Mouse (Mus musculus) stomach, embryonic 16.5 days (tissue): ENCODE results near the gene Cdc42ep1. TPM values are rescaled to one million over a fixed set of nuclear protein-coding genes. Genes with fewer than 3 reads are reported as not detected.

Experiments used
- ATAC-seq: fragments of 200-750 bp; cut with Nextera tagmentation; 2 replicates; pipeline ENCODE4 v1.8.0; 2017; ENCODE audit warnings: moderate number of reproducible peaks, moderate TSS enrichment; ENCODE audit not compliant: insufficient read depth, low FRiP score
- H3K27ac ChIP-seq: fragments of 300-500 bp; sonication (generic); 2 replicates; pipeline ENCODE4 v1.5.1; 2014; ENCODE audit warnings: low read length
- H3K27me3 ChIP-seq: fragments of 300-500 bp; sonication (generic); 2 replicates; pipeline ENCODE4 v1.6.1; 2014; ENCODE audit warnings: low read length, control low read depth, mixed read lengths; ENCODE audit not compliant: control insufficient read depth, insufficient read depth
- H3K36me3 ChIP-seq: fragments of 300-500 bp; sonication (generic); 2 replicates; pipeline ENCODE4 v1.6.1; 2014; ENCODE audit warnings: low read length; ENCODE audit not compliant: control insufficient read depth, insufficient read depth
- H3K4me1 ChIP-seq: fragments of 300-500 bp; sonication (generic); 2 replicates; pipeline ENCODE4 v1.6.1; 2014; ENCODE audit warnings: low read length, control low read depth, mixed read lengths; ENCODE audit not compliant: control insufficient read depth, insufficient read depth
- H3K4me2 ChIP-seq: fragments of 300-500 bp; sonication (generic); 2 replicates; pipeline ENCODE4 v1.6.1; 2014; ENCODE audit warnings: low read depth, low read length, mixed read lengths
- H3K4me3 ChIP-seq: fragments of 300-500 bp; sonication (generic); replicated peaks from 2 replicates; pipeline ENCODE4 v1.5.1; 2014; ENCODE audit warnings: mild to moderate bottlenecking, low read length
- H3K9ac ChIP-seq: fragments of 300-500 bp; sonication (generic); 2 replicates; pipeline ENCODE4 v1.6.1; 2014; ENCODE audit warnings: low read length
- H3K9me3 ChIP-seq: fragments of 300-500 bp; sonication (generic); replicated peaks from 2 replicates; pipeline ENCODE4 v1.6.1; 2016; ENCODE audit warnings: low read length, control low read depth; ENCODE audit not compliant: control insufficient read depth
- WGBS: fragments of 180-500 bp; shearing (Covaris S2); extraction: QIAGEN DNeasy Blood & Tissue Kit; methylation state at CpG from one replicate; pipeline ENCODE4 v1.1.7; 2014; 5-methylcytosine and 5-hydroxymethylcytosine counted together
- polyA plus RNA-seq: library from polyadenylated mRNA; unstranded; fragments of >200 nt; fragmentation: Nextera tagmentation; extraction: Ambion mirVana; gene quantifications from 2 replicates; pipeline ENCODE4 v1.2.1, GENCODE M21; 2015

Gene Cdc42ep1
- 47.9 and 52.2 TPM in 2 replicates for polyA plus RNA-seq

DNA sequence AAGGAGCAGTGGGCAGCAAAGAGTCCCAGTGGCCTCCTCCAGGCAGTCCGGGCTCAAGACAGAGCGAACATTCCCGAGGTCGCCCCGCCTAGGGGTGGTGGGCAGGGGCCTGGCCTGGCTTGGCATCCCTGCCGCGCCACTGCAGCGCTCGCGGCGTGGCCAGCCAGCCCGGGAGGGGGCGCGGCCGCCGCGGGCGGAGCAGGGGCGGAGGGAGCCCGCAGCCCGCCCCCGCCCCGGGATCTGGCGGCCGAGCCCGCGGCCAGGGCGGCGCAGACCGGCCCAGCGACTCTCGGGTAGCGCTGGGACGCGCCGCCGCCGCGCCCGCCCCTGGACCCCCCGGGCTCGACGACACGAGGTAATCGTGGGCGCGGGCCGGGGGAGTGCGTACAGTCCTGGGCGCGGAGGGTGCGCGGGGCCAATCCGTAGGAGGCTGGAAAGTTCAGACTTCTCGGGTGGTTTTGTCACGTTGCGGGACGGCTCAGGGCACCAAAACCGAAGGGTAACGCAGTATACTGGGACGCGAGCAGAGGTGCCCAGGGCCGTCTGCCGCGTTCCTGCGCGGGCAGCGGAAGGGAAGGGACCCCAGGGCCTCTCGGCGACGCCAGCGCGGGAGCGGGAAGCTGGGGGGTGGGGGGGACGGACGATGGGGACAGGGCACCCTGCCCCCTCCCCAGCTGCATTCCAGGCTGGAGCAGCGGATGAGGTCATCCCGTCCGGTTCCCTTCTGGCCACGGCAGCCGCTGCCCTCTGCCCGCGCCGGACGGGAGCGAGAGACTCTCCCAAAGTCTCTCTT, at the start of gene Cdc42ep1:
Gene Cdc42ep1 (plus strand): TSS at position 254 of the 793 bp plus-strand sequence.
- Histone ChIP-seq H3K27ac (peak within 1 kb of the TSS; percentile 96), H3K9ac (peak within 1 kb of the TSS; percentile 85), H3K27me3 (no peaks in the 10 kb centered on the region), H3K36me3 (0 out of 2 replicates have a peak, but pooled peaks cover 8% of the 10 kb centered on the region), H3K4me2 (peak within 1 kb of the TSS; percentile 73), H3K4me1 (peaks cover 56% of the 10 kb centered on the region), H3K4me3 (peak within 1 kb of the TSS; percentile 80), H3K9me3 (no peaks in the 10 kb centered on the region)
- peak; percentile 86 for ATAC-seq
- WGBS = under 1% methylated on average over 80 of the region's 86 CpGs

DNA sequence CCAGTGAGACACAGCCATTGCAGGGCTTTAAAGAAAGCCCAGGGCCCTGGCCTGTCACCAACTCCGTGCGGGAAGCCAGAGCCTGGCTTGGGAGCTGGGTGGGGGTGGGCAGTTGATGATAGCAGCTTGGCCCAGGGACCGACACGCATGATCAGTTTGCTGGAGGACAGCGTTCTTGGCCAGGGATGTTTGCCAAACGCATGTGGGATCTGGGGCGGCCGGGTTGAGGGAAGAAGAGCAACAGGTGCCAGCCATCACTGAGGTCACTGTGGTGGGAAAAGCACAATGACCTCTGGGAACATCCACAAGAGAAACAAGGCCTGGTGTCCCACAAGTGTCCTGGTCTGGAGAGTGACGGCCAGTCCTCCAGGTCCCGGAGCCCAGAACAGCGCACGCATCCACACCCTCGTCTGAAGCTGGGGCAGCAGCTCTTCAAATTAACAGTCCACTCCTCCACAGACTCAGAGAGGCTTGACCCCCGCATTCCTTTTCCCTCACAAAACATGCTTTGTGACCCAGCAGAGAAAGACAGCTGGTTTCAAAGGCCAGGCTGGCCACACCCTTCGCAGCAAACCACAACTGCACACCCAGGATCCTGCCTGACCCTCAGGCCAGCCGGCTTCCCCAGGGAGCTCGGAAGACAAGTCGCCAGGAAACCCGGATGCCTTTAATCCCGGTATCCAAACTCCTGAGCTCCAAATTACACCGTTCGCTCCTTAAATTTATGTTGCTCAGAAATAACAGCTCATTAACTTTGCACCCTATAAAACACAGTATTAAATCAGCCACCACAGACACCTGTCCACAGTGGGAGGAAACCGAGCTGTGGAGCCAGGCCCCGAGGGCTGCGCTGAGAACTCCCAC, 46.0 kb upstream of the Cdc42ep1 start:
- H3K36me3 ChIP-seq = 0 out of 2 replicates have a peak, but pooled peaks cover 4% of the 10 kb centered on the region
- H3K4me3 ChIP-seq = no peak overlapping the region
- WGBS = 42% methylated on average over 25 of the region's 25 CpGs
- peak; percentile 33; the same call in 1 of the 2 replicates for ATAC-seq
- H3K27ac ChIP-seq = no peak overlapping the region
- no peaks in the 10 kb centered on the region for H3K9me3 ChIP-seq
- H3K4me1 ChIP-seq = peaks cover 21% of the 10 kb centered on the region
- H3K4me2 ChIP-seq = no peak overlapping the region
- H3K9ac ChIP-seq = no peak overlapping the region
- no peaks in the 10 kb centered on the region for H3K27me3 ChIP-seq

DNA sequence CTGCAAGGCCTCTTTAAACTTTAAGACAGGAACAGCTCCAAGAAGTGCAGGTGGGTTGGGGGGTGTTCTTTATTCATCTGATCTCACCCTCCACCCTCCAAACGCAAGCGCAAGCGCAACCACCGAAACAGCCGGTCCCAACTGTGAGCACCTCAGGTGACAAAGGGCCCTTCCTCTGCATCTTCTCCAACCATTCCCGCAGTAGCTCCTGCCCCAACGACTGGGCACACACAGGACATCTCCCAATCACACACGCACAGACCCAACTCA, 45.4 kb upstream of the Cdc42ep1 start:
- H3K27me3 ChIP-seq = no peaks in the 10 kb centered on the region
- no peak overlapping the region for H3K4me2 ChIP-seq
- 85% methylated on average over 8 of the region's 8 CpGs for WGBS
- no peak overlapping the region for H3K9ac ChIP-seq
- ATAC-seq = no peak
- no peaks in the 10 kb centered on the region for H3K9me3 ChIP-seq
- H3K4me1 ChIP-seq = peaks cover 23% of the 10 kb centered on the region
- no peak overlapping the region for H3K4me3 ChIP-seq
- H3K27ac ChIP-seq = no peak overlapping the region
- 0 out of 2 replicates have a peak, but pooled peaks cover 3% of the 10 kb centered on the region for H3K36me3 ChIP-seq

DNA sequence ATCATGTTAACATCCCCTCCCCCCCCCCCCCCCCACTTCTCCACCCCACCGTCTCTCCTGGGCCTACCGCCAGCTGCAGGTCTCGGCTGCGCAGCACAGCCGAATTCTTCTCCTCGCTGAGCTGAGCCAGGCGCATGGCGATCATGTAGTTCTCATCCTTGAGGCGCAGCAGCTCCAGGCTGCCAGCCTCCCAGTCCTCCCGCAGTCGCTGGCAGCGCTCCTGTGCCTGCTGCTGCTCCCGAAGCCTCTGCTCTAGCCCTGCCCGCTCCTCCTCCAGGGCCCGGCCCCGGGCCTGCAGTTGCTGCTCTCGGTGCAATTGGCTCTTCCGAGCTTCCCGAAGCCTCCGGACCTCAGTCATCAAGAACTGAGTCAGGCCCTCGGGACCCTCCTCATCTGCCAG, 43.4 kb upstream of the Cdc42ep1 start:
- Histone ChIP-seq H3K36me3 (no peaks in the 10 kb centered on the region), H3K27ac (no peak overlapping the region), H3K9ac (0 out of 2 replicates have a peak overlapping the region, but pooled peaks have one; percentile 27), H3K9me3 (no peaks in the 10 kb centered on the region), H3K4me2 (no peak overlapping the region), H3K4me3 (no peak overlapping the region), H3K27me3 (no peaks in the 10 kb centered on the region), H3K4me1 (peaks cover 37% of the 10 kb centered on the region)
- ATAC-seq = no peak
- 55% methylated on average over 21 of the region's 21 CpGs for WGBS

DNA sequence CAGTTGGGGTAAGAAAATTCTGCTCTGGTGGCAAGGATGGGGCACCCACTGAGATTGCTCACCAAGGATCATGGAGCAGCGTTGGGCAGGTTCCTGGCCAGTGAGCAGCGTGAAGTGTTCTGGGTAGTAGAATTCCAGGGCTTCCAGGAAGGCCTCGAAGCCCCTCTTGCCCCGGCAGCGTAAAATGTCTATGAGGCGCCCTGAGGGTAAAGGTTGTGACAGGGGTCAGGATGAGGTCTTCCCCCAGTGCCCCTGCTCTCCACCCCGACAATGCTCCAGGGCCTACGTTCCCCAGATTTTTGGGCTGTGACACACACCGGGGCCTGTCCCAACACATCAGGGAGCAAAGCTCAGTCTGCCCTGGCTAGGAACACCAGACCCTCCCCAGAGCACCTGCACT, 40.9 kb upstream of the Cdc42ep1 start:
- no peaks in the 10 kb centered on the region for H3K27me3 ChIP-seq
- H3K9me3 ChIP-seq = no peaks in the 10 kb centered on the region
- peak overlapping the region; percentile 91 for H3K4me2 ChIP-seq
- 74% methylated on average over 9 of the region's 9 CpGs for WGBS
- H3K36me3 ChIP-seq = no peaks in the 10 kb centered on the region
- no peak overlapping the region for H3K27ac ChIP-seq
- ATAC-seq = no peak
- H3K4me3 ChIP-seq = peak overlapping the region; percentile 65
- peak overlapping the region; percentile 50; the same call in 1 of the 2 replicates for H3K9ac ChIP-seq
- H3K4me1 ChIP-seq = peaks cover 35% of the 10 kb centered on the region

DNA sequence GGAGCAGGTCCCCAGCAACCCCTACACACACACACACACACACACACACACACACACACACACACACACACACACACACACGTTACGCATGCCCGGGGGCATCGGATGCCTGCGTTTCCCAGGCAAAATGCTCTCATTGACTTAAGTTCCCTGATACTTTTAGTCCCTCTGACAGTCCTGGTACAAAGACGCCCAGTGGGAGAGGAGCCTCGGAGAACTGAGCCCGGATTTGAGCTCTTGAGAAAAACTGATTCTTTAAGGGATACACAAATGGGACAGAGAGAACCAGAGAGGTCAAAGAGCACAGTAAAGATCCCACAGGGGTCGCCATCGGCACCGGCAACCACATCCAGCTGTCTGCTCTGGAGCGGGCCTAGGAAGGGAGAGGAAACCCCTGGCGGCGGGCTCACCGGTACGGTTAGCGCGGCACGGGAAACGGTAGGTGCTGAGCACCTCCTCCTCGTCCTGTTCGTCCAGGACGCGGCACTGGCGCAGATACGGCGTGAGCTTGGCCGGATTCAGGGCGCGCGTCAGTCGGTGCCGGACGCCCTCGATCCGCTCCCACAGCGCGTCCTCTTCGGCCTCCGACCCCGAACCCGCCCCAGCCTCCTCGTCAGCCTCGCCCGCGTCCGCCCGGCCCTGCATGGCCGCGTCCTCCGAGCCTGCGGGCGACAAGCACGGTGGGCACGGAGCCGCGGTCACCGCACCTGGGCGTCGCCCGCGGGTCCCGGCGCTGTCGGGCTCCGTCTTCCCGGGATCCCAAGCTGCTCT, 40.3 kb upstream of the Cdc42ep1 start:
- H3K4me1 ChIP-seq = peaks cover 31% of the 10 kb centered on the region
- H3K27me3 ChIP-seq = no peaks in the 10 kb centered on the region
- WGBS = 3% methylated on average over 67 of the region's 67 CpGs
- no peaks in the 10 kb centered on the region for H3K9me3 ChIP-seq
- H3K4me3 ChIP-seq = peak overlapping the region; percentile 65
- no peak for ATAC-seq
- peak overlapping the region; percentile 91 for H3K4me2 ChIP-seq
- H3K36me3 ChIP-seq = no peaks in the 10 kb centered on the region
- H3K9ac ChIP-seq = peak overlapping the region; percentile 77
- H3K27ac ChIP-seq = peak overlapping the region; percentile 75

DNA sequence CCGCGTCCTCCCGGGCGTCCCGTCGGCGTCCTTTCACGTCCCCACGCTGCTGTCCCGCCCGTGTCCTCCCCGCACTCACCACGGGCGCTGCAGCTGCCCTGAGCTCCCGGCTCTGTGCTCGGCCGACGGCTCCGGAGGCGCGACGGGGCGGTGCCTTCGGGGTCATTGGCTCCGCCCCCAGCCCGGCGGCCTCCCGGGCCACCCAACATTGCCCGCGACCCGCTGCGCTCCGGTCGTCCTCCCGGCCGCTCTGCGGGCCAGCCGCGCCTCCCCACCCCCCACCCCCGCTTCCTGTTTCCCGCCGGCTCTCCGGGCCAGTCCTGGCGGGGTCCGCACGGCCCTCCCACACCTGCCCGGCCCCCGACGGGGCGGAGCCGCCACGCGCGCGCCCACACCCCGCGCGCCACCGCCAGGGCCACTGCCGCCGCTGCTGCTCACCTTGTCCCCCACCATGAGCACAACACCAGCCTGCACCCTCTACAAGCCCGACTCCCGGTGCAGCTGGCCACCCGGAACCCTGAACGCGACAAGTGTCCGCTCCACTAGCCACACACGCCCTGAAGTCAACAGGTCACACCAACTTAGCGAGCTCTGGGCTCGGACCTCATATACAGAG, 39.5 kb upstream of the Cdc42ep1 start, which contains the start of gene Card10:
Gene Card10 (minus strand): TSS at position 267 of the 616 bp plus-strand sequence.
- no peaks in the 10 kb centered on the region for H3K36me3 ChIP-seq
- no peaks in the 10 kb centered on the region for H3K27me3 ChIP-seq
- peak within 1 kb of the TSS; percentile 91 for H3K4me2 ChIP-seq
- H3K9ac ChIP-seq = peak within 1 kb of the TSS; percentile 77
- H3K27ac ChIP-seq = peak within 1 kb of the TSS; percentile 75
- H3K9me3 ChIP-seq = no peaks in the 10 kb centered on the region
- 1% methylated on average over 69 of the region's 70 CpGs for WGBS
- peak; percentile 71 for ATAC-seq
- H3K4me1 ChIP-seq = peaks cover 32% of the 10 kb centered on the region
- H3K4me3 ChIP-seq = peak within 1 kb of the TSS; percentile 65

DNA sequence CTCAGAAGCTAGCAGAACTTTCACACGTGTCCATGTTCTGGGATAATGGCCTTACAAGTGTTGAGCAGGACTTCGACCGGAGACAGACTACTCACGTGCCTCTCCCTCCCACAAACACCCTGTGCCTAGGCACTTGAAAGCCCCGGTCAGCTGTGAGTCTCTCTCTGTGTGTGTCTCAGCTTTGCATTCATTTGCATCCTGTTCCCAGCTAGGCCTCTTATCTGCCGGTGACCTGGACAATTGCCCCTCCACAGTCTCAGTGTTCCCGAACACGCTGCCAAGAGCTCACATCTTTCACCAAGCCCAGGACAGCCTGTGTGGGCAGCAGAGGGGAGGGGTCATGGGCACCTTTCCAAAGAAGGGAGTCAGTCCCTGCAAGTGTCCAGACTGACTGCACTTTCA, 38.9 kb upstream of the Cdc42ep1 start:
- H3K4me1 ChIP-seq = peaks cover 35% of the 10 kb centered on the region
- H3K36me3 ChIP-seq = no peaks in the 10 kb centered on the region
- WGBS = 19% methylated on average over 8 of the region's 8 CpGs
- peak overlapping the region; percentile 75 for H3K27ac ChIP-seq
- H3K9me3 ChIP-seq = no peaks in the 10 kb centered on the region
- peak overlapping the region; percentile 65; the same call in 1 of the 2 replicates for H3K4me3 ChIP-seq
- peak; percentile 20; the same call in 1 of the 2 replicates for ATAC-seq
- peak overlapping the region; percentile 77 for H3K9ac ChIP-seq
- peak overlapping the region; percentile 91 for H3K4me2 ChIP-seq
- H3K27me3 ChIP-seq = no peaks in the 10 kb centered on the region
